Mouse (Mus musculus) gastrocnemius, adult 18-20 months (tissue): ENCODE data around the gene Tph2. TPM values are rescaled to one million over a fixed set of nuclear protein-coding genes. Genes with fewer than 3 reads are reported as not detected.

Experiments used
- total RNA-seq, 2 experiments: library from RNA; stranded (reverse); gene quantifications; 2 replicates each; pipeline ENCODE4 v1.2.3; 2021

The Tph2 gene
- total RNA-seq, 2 experiments from 2014 or later: 0.17 TPM; not detected in 1

Other genes with a start within 250 kb of the Tph2 start
- 10 to 100 TPM; 44.4 to 45.1 TPM for gene Tbc1d15, start 66.4 kb upstream of the Tph2 start, total RNA-seq
- gene Rab21, start 130.6 kb upstream of the Tph2 start, total RNA-seq: 10 to 100 TPM; 56.4 to 62.2 TPM
- 10 to 100 TPM; 13.7 to 18.3 TPM for gene Tmem19, start 177.5 kb upstream of the Tph2 start, total RNA-seq
- 1 to 10 TPM; 7.0 to 8.8 TPM for gene Thap2, start 199.4 kb upstream of the Tph2 start, total RNA-seq
- 1 to 10 TPM; 8.0 to 9.3 TPM for gene Zfc3h1, start 199.9 kb upstream of the Tph2 start, total RNA-seq